Mouse (Mus musculus): ENCODE measurements around the gene Stpg2. TPM values are rescaled to one million over a fixed set of nuclear protein-coding genes. Genes with fewer than 3 reads are reported as not detected.

Stpg2 gene
- polyA plus RNA-seq, 1 experiment from 2014 or later, result not detected

- Histone ChIP-seq H3K36me3 (ENCODE audit: control insufficient read depth, insufficient read depth, low read length) (no peaks in the 10 kb centered on the region), H3K4me3 (ENCODE audit: low read depth, low read length) (no peak overlapping the region), H3K9ac (ENCODE audit: low read depth, low read length) (no peak overlapping the region), H3K4me2 (no peak overlapping the region), H3K27ac (ENCODE audit: low read depth, low read length) (no peak overlapping the region), H3K27me3 (ENCODE audit: control insufficient read depth, insufficient read depth, low read length) (no peaks in the 10 kb centered on the region), H3K9me3 (replicated peaks; ENCODE audit: control insufficient read depth, low read length) (no peaks in the 10 kb centered on the region), H3K4me1 (ENCODE audit: control insufficient read depth, insufficient read depth, low read length) (no peaks in the 10 kb centered on the region)
- 87% methylated on average over 7 of the region's 7 CpGs for WGBS (ENCODE audit: insufficient replicate concordance)
- no peak for ATAC-seq (replicated peaks; ENCODE audit: insufficient number of reproducible peaks, low FRiP score, low TSS enrichment)
Observed at GRCm38 (mm10) chr3:139728751-139729150, 523.3 kb downstream of the Stpg2 start.

GRCm38 (mm10) chr3:139729248-139729647, 523.8 kb downstream of the Stpg2 start:
- Histone ChIP-seq H3K9me3 (replicated peaks; ENCODE audit: control insufficient read depth, low read length) (no peaks in the 10 kb centered on the region), H3K27ac (ENCODE audit: low read depth, low read length) (no peak overlapping the region), H3K4me3 (ENCODE audit: low read depth, low read length) (no peak overlapping the region), H3K4me1 (ENCODE audit: control insufficient read depth, insufficient read depth, low read length) (no peaks in the 10 kb centered on the region), H3K4me2 (no peak overlapping the region), H3K9ac (ENCODE audit: low read depth, low read length) (no peak overlapping the region), H3K36me3 (ENCODE audit: control insufficient read depth, insufficient read depth, low read length) (no peaks in the 10 kb centered on the region), H3K27me3 (ENCODE audit: control insufficient read depth, insufficient read depth, low read length) (no peaks in the 10 kb centered on the region)
- WGBS (ENCODE audit: insufficient replicate concordance), result 76% methylated on average over 5 of the region's 5 CpGs
- ATAC-seq (replicated peaks; ENCODE audit: insufficient number of reproducible peaks, low FRiP score, low TSS enrichment), result no peak

- Histone ChIP-seq H3K27ac (ENCODE audit: low read depth, low read length) (no peak overlapping the region), H3K4me2 (no peak overlapping the region), H3K4me1 (ENCODE audit: control insufficient read depth, insufficient read depth, low read length) (no peaks in the 10 kb centered on the region), H3K9me3 (replicated peaks; ENCODE audit: control insufficient read depth, low read length) (no peaks in the 10 kb centered on the region), H3K27me3 (ENCODE audit: control insufficient read depth, insufficient read depth, low read length) (no peaks in the 10 kb centered on the region), H3K9ac (ENCODE audit: low read depth, low read length) (no peak overlapping the region), H3K4me3 (ENCODE audit: low read depth, low read length) (no peak overlapping the region), H3K36me3 (ENCODE audit: control insufficient read depth, insufficient read depth, low read length) (no peaks in the 10 kb centered on the region)
- WGBS (ENCODE audit: insufficient replicate concordance), result 80% methylated on average over 2 of the region's 2 CpGs
- ATAC-seq (replicated peaks; ENCODE audit: insufficient number of reproducible peaks, low FRiP score, low TSS enrichment), result no peak
Observed at GRCm38 (mm10) chr3:139733156-139733555, 527.7 kb downstream of the Stpg2 start.

- no peaks in the 10 kb centered on the region for H3K9me3 ChIP-seq (replicated peaks; ENCODE audit: control insufficient read depth, low read length)
- no peak overlapping the region for H3K9ac ChIP-seq (ENCODE audit: low read depth, low read length)
Observed at GRCm38 (mm10) chr3:139739388-139739787, 533.9 kb downstream of the Stpg2 start.

More at GRCm38 (mm10) chr3:139739388-139739787, 533.9 kb downstream of the Stpg2 start:
- Histone ChIP-seq H3K4me3 (ENCODE audit: low read depth, low read length) (no peak overlapping the region), H3K27ac (ENCODE audit: low read depth, low read length) (no peak overlapping the region), H3K27me3 (ENCODE audit: control insufficient read depth, insufficient read depth, low read length) (no peaks in the 10 kb centered on the region), H3K4me2 (no peak overlapping the region), H3K4me1 (ENCODE audit: control insufficient read depth, insufficient read depth, low read length) (no peaks in the 10 kb centered on the region), H3K36me3 (ENCODE audit: control insufficient read depth, insufficient read depth, low read length) (no peaks in the 10 kb centered on the region)
- WGBS (ENCODE audit: insufficient replicate concordance), result 85% methylated on average over 4 of the region's 4 CpGs
- ATAC-seq (replicated peaks; ENCODE audit: insufficient number of reproducible peaks, low FRiP score, low TSS enrichment), result no peak

Other genes starting within 250 kb of the Stpg2 start
- 50.3 and 55.5 TPM in 2 replicates for gene Rap1gds1, start 130.5 kb upstream of the Stpg2 start, polyA plus RNA-seq (2014; fragmentation: Nextera tagmentation; extraction: Ambion mirVana)

All from heart, embryonic 11.5 days (tissue).